Mouse (Mus musculus) hindbrain, postnatal 0 days (tissue): Measurements from ENCODE around the gene Inpp4b. TPM values are rescaled to one million over a fixed set of nuclear protein-coding genes. Genes with fewer than 3 reads are reported as not detected.

Experiments
- ATAC-seq: fragments of 200-750 bp; cut with Nextera tagmentation; 2 replicates; pipeline ENCODE4 v1.8.0; 2017; ENCODE audit warnings: mild to moderate bottlenecking, moderate TSS enrichment, moderate library complexity
- DNase-seq: peaks from one replicate; pipeline ENCODE4 v3.0.0-alpha.2; 2015; ENCODE audit warnings: low spot score
- H3K27ac ChIP-seq: fragments of 300-500 bp; sonication (generic); 2 replicates; pipeline ENCODE4 v1.5.1; 2014; ENCODE audit warnings: mild to moderate bottlenecking
- H3K27me3 ChIP-seq: fragments of 300-500 bp; sonication (generic); 2 replicates; pipeline ENCODE4 v1.6.1; 2014; ENCODE audit warnings: low read length, mixed read lengths; ENCODE audit not compliant: insufficient read depth
- H3K36me3 ChIP-seq: fragments of 300-500 bp; sonication (generic); 2 replicates; pipeline ENCODE4 v1.6.1; 2014; ENCODE audit warnings: low read length, mixed read lengths; ENCODE audit not compliant: insufficient read depth
- H3K4me1 ChIP-seq: fragments of 300-500 bp; sonication (generic); 2 replicates; pipeline ENCODE4 v1.6.1; 2014; ENCODE audit warnings: antibody characterized with exemption, low read length, mixed read lengths; ENCODE audit not compliant: insufficient read depth
- H3K4me2 ChIP-seq: fragments of 300-500 bp; sonication (generic); 2 replicates; pipeline ENCODE4 v1.6.1; 2014; ENCODE audit warnings: low read depth, mild to moderate bottlenecking, low read length, moderate library complexity, mixed read lengths
- H3K4me3 ChIP-seq: fragments of 300-500 bp; sonication (generic); 2 replicates; pipeline ENCODE4 v1.5.1; 2014; ENCODE audit warnings: low read length
- H3K9ac ChIP-seq: fragments of 300-500 bp; sonication (generic); replicated peaks from 2 replicates; pipeline ENCODE4 v1.6.1; 2014; ENCODE audit warnings: mild to moderate bottlenecking, low read length, moderate library complexity, mixed read lengths
- H3K9me3 ChIP-seq: fragments of 300-500 bp; sonication (generic); 2 replicates; pipeline ENCODE4 v1.6.1; 2016; ENCODE audit warnings: low read length, mixed read lengths
- CTCF ChIP-seq: IDR thresholded peaks from 2 replicates; pipeline ENCODE4 v1.5.1; 2016; ENCODE audit warnings: antibody characterized with exemption, control low read depth, low read depth
- WGBS: fragments of 180-500 bp; shearing (Covaris S2); extraction: QIAGEN DNeasy Blood & Tissue Kit; methylation state at CpG from one replicate; pipeline ENCODE4 v1.1.7; 2014; 5-methylcytosine and 5-hydroxymethylcytosine counted together
- polyA plus RNA-seq: library from polyadenylated mRNA; unstranded; fragments of >200 nt; fragmentation: Nextera tagmentation; extraction: Ambion mirVana; gene quantifications from 2 replicates; pipeline ENCODE4 v1.2.1, GENCODE M21; 2015
- total RNA-seq: library from RNA; depleted of rRNA; stranded (reverse); fragments of >200 nt; gene quantifications from 2 replicates; pipeline ENCODE4 v1.2.3, GENCODE M21; 2014

Gene Inpp4b
- total and polyA plus RNA-seq, 2 experiments from 2014 or later, result 8.1 to 8.2 TPM

DNA sequence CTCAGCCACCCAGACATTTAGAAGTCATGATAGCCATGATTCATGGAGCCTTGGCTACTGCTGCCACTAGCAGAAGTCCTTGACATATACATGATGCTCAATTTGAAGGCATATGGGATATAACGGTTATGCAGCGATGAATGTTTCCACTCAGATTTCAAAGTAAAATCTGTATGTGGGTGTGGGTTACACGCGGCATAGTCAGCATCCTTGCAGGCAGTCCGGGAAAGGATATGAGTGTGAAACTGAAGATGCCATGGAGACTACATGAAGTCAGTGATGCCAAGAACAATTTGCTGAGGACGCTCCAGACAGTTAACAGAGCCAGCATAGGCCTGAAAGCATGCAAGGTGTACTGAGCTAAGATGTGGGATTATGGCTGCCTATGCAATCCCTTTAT lies 46.6 kb downstream of the Inpp4b start:
- DNase-seq (no peak), ATAC-seq (no peak)
- no peaks in the 10 kb centered on the region for H3K9me3 ChIP-seq
- no peaks in the 10 kb centered on the region for H3K36me3 ChIP-seq
- H3K4me2 ChIP-seq, result no peak overlapping the region
- H3K9ac ChIP-seq, result no peak overlapping the region
- H3K27ac ChIP-seq, result no peak overlapping the region
- no peak overlapping the region for H3K4me3 ChIP-seq
- no peaks in the 10 kb centered on the region for H3K27me3 ChIP-seq
- 91% methylated on average over 6 of the region's 6 CpGs for WGBS
- TF ChIP-seq CTCF, result no peak
- no peaks in the 10 kb centered on the region for H3K4me1 ChIP-seq

DNA sequence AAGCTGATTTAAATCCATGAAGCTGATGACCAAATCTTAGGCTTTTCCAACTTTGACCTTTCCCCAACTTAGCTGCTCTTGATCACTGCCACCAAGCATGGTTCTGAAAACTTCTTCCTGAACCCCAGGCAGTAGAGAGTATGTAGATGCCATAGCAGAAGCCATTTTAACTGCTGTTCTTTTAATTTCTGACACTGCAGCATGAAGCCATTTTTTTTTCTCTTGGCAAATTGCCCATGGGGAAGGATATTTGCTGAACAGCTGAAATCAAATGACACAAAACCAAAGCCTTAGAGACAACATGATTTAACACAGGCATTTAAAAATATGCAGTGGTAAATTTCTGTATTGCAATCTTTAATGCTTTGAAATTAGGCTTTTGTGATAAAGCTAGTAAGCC lies 56.7 kb downstream of the Inpp4b start:
- Histone ChIP-seq H3K36me3 (no peaks in the 10 kb centered on the region), H3K9me3 (no peaks in the 10 kb centered on the region), H3K27ac (no peak overlapping the region), H3K4me1 (no peaks in the 10 kb centered on the region), H3K27me3 (no peaks in the 10 kb centered on the region), H3K4me2 (no peak overlapping the region), H3K9ac (no peak overlapping the region), H3K4me3 (no peak overlapping the region)
- TF ChIP-seq CTCF, result no peak
- ATAC-seq, result no peak
- peak; percentile 54 for DNase-seq

DNA sequence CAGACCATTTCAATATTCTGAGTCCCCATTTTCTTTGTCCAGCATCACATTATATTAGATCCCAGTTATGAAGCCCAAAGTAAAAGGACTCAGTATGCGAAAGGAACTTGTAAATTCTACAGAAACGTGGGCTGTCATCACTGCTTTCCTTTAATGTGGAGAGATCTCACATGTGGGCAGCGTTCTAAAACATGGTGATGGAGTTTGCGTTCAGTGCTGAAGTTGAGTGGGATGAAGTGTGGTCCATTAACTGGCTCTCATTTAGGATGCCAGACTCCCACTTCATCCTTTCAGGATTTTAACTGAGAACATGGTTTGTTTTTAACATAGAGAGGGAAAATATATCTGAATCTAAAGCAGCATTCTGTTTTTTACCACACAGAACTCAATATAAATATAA lies 57.1 kb downstream of the Inpp4b start:
- no peak for ATAC-seq
- no peaks in the 10 kb centered on the region for H3K36me3 ChIP-seq
- no peaks in the 10 kb centered on the region for H3K27me3 ChIP-seq
- no peaks in the 10 kb centered on the region for H3K9me3 ChIP-seq
- no peak overlapping the region for H3K4me2 ChIP-seq
- WGBS, result 80% methylated on average over 4 of the region's 4 CpGs
- H3K4me3 ChIP-seq, result no peak overlapping the region
- H3K9ac ChIP-seq, result no peak overlapping the region
- no peaks in the 10 kb centered on the region for H3K4me1 ChIP-seq
- no peak overlapping the region for H3K27ac ChIP-seq
- no peak for DNase-seq
- no peak for TF ChIP-seq CTCF

DNA sequence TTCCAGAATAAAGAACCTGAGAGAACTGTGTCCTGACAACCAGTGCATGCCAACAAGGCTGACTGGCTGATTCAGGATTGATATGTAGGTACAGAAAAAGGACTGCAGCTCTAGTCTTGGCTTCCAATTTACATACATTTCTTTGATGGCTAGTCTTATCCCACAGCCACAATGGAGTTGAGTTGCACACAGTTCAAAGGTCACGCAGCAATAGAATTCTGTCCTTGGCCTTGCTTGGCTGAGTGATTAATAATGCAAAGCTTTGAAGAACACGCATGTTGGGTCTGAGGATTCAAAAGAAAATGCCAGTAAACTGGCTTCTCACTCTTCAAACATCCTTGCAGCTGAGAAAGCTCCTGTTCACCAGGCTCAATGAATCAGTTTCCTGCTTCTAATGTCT lies 70.4 kb downstream of the Inpp4b start:
- Histone ChIP-seq H3K9me3 (no peaks in the 10 kb centered on the region), H3K27ac (no peak overlapping the region), H3K4me3 (no peak overlapping the region), H3K9ac (no peak overlapping the region), H3K36me3 (no peaks in the 10 kb centered on the region), H3K4me1 (no peaks in the 10 kb centered on the region), H3K4me2 (no peak overlapping the region), H3K27me3 (no peaks in the 10 kb centered on the region)
- no peak for DNase-seq
- ATAC-seq, result no peak
- TF ChIP-seq CTCF, result no peak
- 42% methylated on average over 2 of the region's 2 CpGs for WGBS

DNA sequence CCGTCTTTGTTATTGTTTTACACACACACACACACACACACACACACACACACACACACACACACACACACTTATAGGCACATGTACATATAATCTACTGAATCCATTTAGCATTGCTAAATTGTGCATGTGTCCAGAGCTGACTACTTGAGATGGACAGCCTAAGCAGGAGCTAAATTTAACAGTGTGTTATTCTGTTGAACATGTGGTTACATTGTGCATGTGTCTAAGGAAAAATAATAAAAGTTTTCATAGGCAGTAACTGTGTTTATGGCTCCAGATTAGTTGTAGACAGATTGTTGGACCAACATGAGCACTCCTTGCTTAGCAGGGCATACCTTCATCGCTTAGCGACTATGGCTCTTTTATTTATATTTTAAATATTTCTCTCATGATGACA lies 101.6 kb downstream of the Inpp4b start:
- H3K27ac ChIP-seq, result no peak overlapping the region
- 90% methylated on average over 3 of the region's 3 CpGs for WGBS
- H3K9ac ChIP-seq, result no peak overlapping the region
- no peaks in the 10 kb centered on the region for H3K9me3 ChIP-seq
- no peaks in the 10 kb centered on the region for H3K4me1 ChIP-seq
- H3K36me3 ChIP-seq, result no peaks in the 10 kb centered on the region
- no peak for TF ChIP-seq CTCF
- no peak overlapping the region for H3K4me3 ChIP-seq
- no peak overlapping the region for H3K4me2 ChIP-seq
- no peaks in the 10 kb centered on the region for H3K27me3 ChIP-seq
- ATAC-seq (no peak), DNase-seq (no peak)

DNA sequence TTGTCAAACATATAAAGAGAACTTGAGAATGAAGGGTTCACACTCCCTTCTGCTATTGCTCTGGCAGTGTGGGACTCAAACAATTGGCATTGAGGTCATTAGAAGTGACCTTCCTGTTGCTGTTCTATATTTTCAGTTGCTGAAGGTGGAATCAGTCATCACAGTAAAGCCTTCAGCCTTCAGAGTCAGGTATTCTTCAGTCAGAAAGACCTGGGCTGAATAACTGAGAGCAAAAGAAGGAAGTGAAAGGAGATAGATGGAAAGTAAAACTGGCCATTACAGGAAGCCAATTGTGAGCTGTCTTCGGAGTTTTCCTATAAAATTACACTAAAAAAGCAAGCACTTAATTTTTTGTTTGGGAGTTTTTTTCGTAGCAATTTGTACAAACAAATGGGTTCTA lies 107.4 kb downstream of the Inpp4b start:
- no peak overlapping the region for H3K27ac ChIP-seq
- H3K36me3 ChIP-seq, result no peaks in the 10 kb centered on the region
- no peak overlapping the region for H3K4me2 ChIP-seq
- no peaks in the 10 kb centered on the region for H3K4me1 ChIP-seq
- TF ChIP-seq CTCF, result no peak
- no peaks in the 10 kb centered on the region for H3K27me3 ChIP-seq
- H3K9ac ChIP-seq, result no peak overlapping the region
- 89% methylated on average over 2 of the region's 2 CpGs for WGBS
- no peak overlapping the region for H3K4me3 ChIP-seq
- ATAC-seq (no peak), DNase-seq (no peak)
- H3K9me3 ChIP-seq, result no peaks in the 10 kb centered on the region

DNA sequence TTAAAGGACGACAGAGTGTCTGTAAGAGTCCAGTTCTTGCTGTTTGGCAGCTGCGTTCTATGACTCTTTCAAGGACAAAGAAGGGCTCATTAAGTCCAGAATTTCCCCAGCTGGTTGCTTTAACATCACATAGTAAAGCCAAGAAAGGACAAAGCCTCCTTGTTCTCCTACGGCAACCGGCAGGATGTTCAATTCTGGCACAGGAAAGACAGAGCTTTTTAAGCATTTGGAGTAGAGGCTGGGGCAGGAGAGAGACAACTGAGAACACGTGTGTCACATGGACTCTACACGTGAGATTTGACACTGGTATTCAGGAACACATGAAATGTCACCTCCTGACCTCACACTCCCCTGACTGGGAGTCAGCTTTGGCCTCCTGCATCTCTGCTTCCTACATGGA lies 109.7 kb downstream of the Inpp4b start:
- ATAC-seq, result peak; percentile 91
- Histone ChIP-seq H3K4me3 (no peak overlapping the region), H3K27ac (peak overlapping the region; percentile 23; the same call in 1 of the 2 replicates), H3K36me3 (no peaks in the 10 kb centered on the region), H3K9ac (no peak overlapping the region), H3K4me1 (no peaks in the 10 kb centered on the region), H3K9me3 (no peaks in the 10 kb centered on the region), H3K27me3 (no peaks in the 10 kb centered on the region), H3K4me2 (no peak overlapping the region)
- TF ChIP-seq CTCF, result no peak
- WGBS, result 17% methylated on average over 6 of the region's 6 CpGs
- DNase-seq, result peak; percentile 70
